Mouse (Mus musculus) kidney, adult 2 months (tissue): ENCODE data around the gene Sema4a. TPM values are rescaled to one million over a fixed set of nuclear protein-coding genes. Genes with fewer than 3 reads are reported as not detected.

Source experiments
- DNase-seq: peaks from one replicate; pipeline ENCODE4 v3.0.0; 2021
- H3K27ac ChIP-seq: fragments of 200-500 bp; 2 replicates; pipeline ENCODE4 v1.5.1; 2012; ENCODE audit warnings: low read depth, low read length, control low read depth, inconsistent platforms; ENCODE audit not compliant: insufficient read depth
- H3K27me3 ChIP-seq: fragments of 200-500 bp; replicated peaks from 2 replicates; pipeline ENCODE4 v1.6.1; 2012; ENCODE audit warnings: mild to moderate bottlenecking, moderate library complexity, low read length, inconsistent platforms; ENCODE audit not compliant: control insufficient read depth, insufficient read depth
- H3K36me3 ChIP-seq: fragments of 200-500 bp; 2 replicates; pipeline ENCODE4 v1.6.1; 2012; ENCODE audit warnings: mild to moderate bottlenecking, moderate library complexity, low read length, inconsistent platforms; ENCODE audit not compliant: control insufficient read depth, insufficient read depth
- H3K4me1 ChIP-seq: fragments of 200-500 bp; 2 replicates; pipeline ENCODE4 v1.6.1; 2011; ENCODE audit warnings: low read length; ENCODE audit not compliant: control insufficient read depth, insufficient read depth
- H3K4me3 ChIP-seq: fragments of 200-500 bp; 2 replicates; pipeline ENCODE4 v1.5.1; 2011; ENCODE audit warnings: mild to moderate bottlenecking, low read depth, low read length, control low read depth; ENCODE audit not compliant: insufficient read depth
- CTCF ChIP-seq: fragments of 200-500 bp; conservative IDR thresholded peaks from 2 replicates; pipeline ENCODE4 v1.5.1; 2011; ENCODE audit warnings: low read depth, mild to moderate bottlenecking, control low read depth, low read length, moderate library complexity, mixed read lengths; ENCODE audit not compliant: insufficient read depth, insufficient read length
- POLR2A ChIP-seq: fragments of 200-500 bp; IDR thresholded peaks from one replicate; pipeline ENCODE4 v1.6.1; 2011; ENCODE audit warnings: low read depth, low read length, control low read depth
- WGBS: fragments of 180-500 bp; shearing (Covaris S2); methylation state at CpG from one replicate; pipeline ENCODE4 v1.1.7; 2018; 5-methylcytosine and 5-hydroxymethylcytosine counted together
- polyA plus RNA-seq: library from polyadenylated mRNA; depleted of rRNA; stranded (reverse); fragments of >200 nt; gene quantifications from 2 replicates; pipeline ENCODE4 v1.2.3, GENCODE M21; 2012

Sema4a gene
- polyA plus RNA-seq, 1 experiment: 176 TPM

DNA sequence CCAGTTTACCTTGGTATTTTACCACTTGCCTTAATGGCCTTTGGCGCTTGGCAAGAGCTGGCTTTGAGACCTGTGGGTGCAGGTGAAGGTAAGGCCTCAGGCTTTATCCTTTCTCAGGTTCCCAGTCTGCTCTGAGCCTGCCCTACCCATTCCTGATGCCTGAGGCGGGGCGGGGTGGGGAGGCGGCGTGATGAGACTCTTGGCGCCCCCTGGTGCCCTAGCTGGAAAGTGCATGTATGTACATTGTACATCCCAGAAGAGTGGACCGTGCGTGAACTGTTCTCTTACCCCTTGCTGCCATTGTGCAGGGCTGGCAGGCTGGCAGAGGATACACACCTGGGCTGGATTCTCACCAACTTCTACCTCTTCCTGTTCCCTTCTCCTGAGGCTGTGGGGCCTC lies 16.8 kb upstream of the Sema4a start:
- Histone ChIP-seq H3K27ac (no peak overlapping the region), H3K27me3 (no peaks in the 10 kb centered on the region), H3K4me1 (no peaks in the 10 kb centered on the region; the same call in 1 of the 2 replicates), H3K4me3 (no peak overlapping the region), H3K36me3 (no peaks in the 10 kb centered on the region; the same call in 1 of the 2 replicates)
- DNase-seq: peak; percentile 86
- WGBS: 2% methylated on average over 8 of the region's 8 CpGs
- peak; percentile 86 for TF ChIP-seq CTCF
- no peak for TF ChIP-seq POLR2A

DNA sequence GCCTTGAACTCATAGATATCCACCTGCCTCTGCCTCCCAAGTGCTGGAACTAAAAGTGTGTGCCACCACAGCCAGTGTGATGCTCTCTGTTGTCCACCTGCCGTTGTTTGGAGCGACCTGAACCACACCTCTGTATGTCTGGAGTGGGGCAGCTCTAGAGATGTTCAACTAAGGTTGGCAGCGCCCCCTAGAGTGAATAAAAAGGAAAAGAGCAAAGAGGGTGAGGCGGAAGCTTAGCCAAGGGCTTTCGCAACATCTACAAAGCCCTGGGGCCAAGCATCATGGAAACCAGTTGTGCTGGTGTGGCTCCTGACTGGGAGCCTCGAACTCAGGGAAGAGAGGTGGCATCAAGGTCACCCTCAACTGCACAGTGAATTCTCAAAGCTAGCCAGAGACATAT lies 15.4 kb upstream of the Sema4a start:
- DNase-seq: no peak
- 64% methylated on average over 6 of the region's 6 CpGs for WGBS
- H3K4me3 ChIP-seq: no peak overlapping the region

DNA sequence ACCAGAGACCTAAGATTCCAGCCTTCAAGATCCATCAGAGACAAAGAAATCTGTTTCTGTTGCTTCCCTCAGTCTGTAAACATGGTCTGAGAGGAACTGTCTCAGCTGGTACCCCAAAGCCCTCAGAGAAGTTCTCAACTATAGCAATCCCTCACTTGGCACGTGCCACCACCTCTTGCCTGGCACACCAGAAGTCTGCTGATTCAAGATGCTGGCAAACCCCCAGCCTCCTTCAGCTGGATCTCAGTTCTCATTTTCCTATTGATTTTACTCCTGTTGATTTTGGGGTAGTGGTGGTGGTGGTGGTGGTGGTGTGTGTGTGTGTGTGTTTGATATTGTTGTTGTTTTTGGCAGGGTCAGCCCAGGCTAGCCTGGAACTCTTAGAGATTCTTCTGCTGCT lies 12.6 kb upstream of the Sema4a start:
- H3K4me3 ChIP-seq: no peak overlapping the region
- H3K27me3 ChIP-seq: no peaks in the 10 kb centered on the region
- H3K36me3 ChIP-seq: no peaks in the 10 kb centered on the region
- peaks cover 10% of the 10 kb centered on the region for H3K4me1 ChIP-seq
- no peak for DNase-seq
- no peak overlapping the region for H3K27ac ChIP-seq
- TF ChIP-seq POLR2A: no peak
- 64% methylated on average over 1 of the region's 1 CpGs for WGBS

More for the DNA sequence above, 15.4 kb upstream of the Sema4a start:
- H3K4me1 ChIP-seq: peaks cover under 1% of the 10 kb centered on the region; the same call in 1 of the 2 replicates
- no peaks in the 10 kb centered on the region for H3K36me3 ChIP-seq
- H3K27me3 ChIP-seq: no peaks in the 10 kb centered on the region
- TF ChIP-seq CTCF (peak; percentile 42), POLR2A (no peak)
- no peak overlapping the region for H3K27ac ChIP-seq

DNA sequence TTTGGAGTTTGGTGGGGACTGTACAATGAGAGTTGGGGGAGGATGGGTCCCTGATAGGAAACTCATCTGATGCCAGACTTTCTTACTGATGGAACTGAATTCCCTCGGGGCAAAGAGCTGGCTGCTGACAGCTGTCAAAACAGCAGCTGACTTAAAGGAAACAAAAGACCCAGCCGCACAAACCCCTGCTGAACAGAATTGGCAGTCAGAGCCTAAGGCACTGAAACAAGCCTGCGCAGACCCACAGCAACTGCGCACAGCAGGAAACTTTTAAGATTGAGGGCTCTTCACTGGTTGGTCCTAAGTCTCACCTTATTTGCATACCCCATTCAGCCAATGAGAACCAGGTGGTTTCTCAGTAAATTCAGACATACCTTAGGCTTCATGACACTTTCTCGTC lies 12.0 kb upstream of the Sema4a start:
- no peak overlapping the region for H3K27ac ChIP-seq
- WGBS: 44% methylated on average over 5 of the region's 5 CpGs
- H3K4me1 ChIP-seq: peaks cover 10% of the 10 kb centered on the region
- H3K27me3 ChIP-seq: no peaks in the 10 kb centered on the region
- no peak for DNase-seq
- no peaks in the 10 kb centered on the region for H3K36me3 ChIP-seq
- no peak for TF ChIP-seq CTCF
- no peak for TF ChIP-seq POLR2A
- no peak overlapping the region for H3K4me3 ChIP-seq

DNA sequence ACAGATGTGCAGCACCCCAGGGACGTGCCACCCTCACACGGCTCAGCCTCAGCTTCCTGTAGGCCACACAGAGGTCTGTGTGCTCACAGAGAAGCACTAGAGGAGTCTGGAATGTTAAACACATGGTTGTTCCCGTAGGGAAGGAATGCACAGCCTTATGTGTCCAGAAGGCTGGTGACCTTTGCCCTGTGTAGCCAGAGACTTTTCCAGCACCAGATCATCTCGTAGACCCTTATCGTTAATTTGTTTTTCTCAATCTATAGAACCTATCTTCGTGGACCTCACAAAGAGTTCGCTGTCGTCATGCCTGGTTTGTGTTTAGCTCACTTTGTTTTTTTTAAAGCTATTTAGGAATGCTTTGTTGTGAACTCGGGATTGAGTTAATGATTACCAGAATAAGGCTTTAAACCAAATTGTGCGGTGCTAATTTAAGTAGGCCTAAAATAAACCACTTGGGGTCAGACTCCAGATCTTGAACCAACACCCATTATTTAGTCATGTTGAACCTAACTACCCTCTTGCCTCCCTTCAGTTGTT lies 10.0 kb upstream of the Sema4a start:
- peaks cover 10% of the 10 kb centered on the region for H3K4me1 ChIP-seq
- H3K36me3 ChIP-seq: no peaks in the 10 kb centered on the region
- H3K27me3 ChIP-seq: no peaks in the 10 kb centered on the region
- peak overlapping the region; percentile 67 for H3K27ac ChIP-seq
- 26% methylated on average over 10 of the region's 10 CpGs for WGBS
- TF ChIP-seq POLR2A: no peak
- TF ChIP-seq CTCF: no peak
- peak; percentile 81 for DNase-seq
- H3K4me3 ChIP-seq: no peak overlapping the region

DNA sequence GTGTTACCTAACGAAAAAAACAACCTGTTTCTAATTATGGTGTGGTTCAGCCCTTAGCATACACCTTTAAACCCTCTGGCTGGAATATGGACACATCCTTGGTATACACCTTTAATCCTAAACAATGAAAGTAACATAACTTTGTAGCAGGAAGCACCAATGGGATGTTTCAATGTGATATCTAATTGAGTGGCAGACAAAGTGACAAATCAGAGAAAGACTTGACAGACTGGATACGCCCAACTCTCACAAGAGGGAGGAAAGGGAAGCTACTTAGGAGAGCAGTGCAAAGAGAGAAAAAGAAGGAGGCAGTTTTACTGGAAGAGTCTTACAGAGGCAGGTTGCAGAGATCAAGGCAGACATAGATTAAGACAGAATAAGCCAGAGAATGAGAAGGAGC lies 8.5 kb upstream of the Sema4a start:
- no peak for DNase-seq
- no peaks in the 10 kb centered on the region for H3K36me3 ChIP-seq
- 86% methylated on average over 2 of the region's 2 CpGs for WGBS
- H3K27me3 ChIP-seq: no peaks in the 10 kb centered on the region
- no peak overlapping the region for H3K27ac ChIP-seq
- H3K4me3 ChIP-seq: no peak overlapping the region
- peaks cover 10% of the 10 kb centered on the region for H3K4me1 ChIP-seq
- TF ChIP-seq POLR2A (no peak), CTCF (no peak)

DNA sequence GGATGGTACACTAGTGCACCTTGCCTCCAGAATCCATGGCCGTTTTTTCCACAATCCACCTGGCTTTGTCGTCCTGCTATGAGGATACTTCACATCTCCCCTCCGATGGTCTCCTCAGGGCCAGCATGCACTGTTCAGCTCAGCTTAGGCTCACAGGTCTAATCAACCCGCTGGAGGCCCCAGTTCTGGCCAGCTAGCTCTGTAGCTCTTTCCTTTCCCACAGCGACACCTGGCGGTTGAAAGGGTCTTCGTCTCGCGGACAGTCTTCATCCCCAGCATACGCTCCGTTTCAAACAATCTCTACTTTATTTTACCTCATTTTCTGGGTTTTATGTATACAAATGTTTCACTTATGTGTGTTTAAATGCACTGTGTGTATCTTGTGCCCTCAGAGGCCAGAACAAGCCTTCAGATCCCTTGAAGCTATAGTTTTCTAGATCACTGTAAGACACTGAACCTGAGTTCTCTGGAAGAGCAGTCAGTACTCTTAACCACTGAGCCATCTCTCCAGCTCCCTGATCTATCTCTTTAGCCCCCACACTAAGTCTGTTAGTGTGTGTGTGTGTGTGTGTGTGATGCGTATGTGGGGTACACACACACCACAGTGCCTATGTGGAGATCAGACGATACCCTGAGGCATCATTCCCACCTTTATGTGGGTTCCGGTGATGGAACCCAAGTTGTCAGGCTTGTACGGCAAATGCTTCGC lies 6.3 kb upstream of the Sema4a start:
- H3K27me3 ChIP-seq: no peaks in the 10 kb centered on the region
- DNase-seq: peak; percentile 90
- H3K4me1 ChIP-seq: peaks cover 10% of the 10 kb centered on the region
- no peak overlapping the region for H3K27ac ChIP-seq
- H3K36me3 ChIP-seq: no peaks in the 10 kb centered on the region
- WGBS: 28% methylated on average over 16 of the region's 16 CpGs
- TF ChIP-seq CTCF (peak; percentile 93), POLR2A (no peak)
- H3K4me3 ChIP-seq: no peak overlapping the region
